Mouse (Mus musculus) kidney, adult 2 months (tissue): ENCODE data around the gene Cd80. TPM values are rescaled to one million over a fixed set of nuclear protein-coding genes. Genes with fewer than 3 reads are reported as not detected.

Experiments
- DNase-seq: peaks from one replicate; pipeline ENCODE4 v3.0.0; 2021
- H3K27ac ChIP-seq: fragments of 200-500 bp; 2 replicates; pipeline ENCODE4 v1.5.1; 2012; ENCODE audit warnings: low read depth, low read length, control low read depth, inconsistent platforms; ENCODE audit not compliant: insufficient read depth
- H3K27me3 ChIP-seq: fragments of 200-500 bp; replicated peaks from 2 replicates; pipeline ENCODE4 v1.6.1; 2012; ENCODE audit warnings: mild to moderate bottlenecking, moderate library complexity, low read length, inconsistent platforms; ENCODE audit not compliant: control insufficient read depth, insufficient read depth
- H3K36me3 ChIP-seq: fragments of 200-500 bp; 2 replicates; pipeline ENCODE4 v1.6.1; 2012; ENCODE audit warnings: mild to moderate bottlenecking, moderate library complexity, low read length, inconsistent platforms; ENCODE audit not compliant: control insufficient read depth, insufficient read depth
- H3K4me1 ChIP-seq: fragments of 200-500 bp; 2 replicates; pipeline ENCODE4 v1.6.1; 2011; ENCODE audit warnings: low read length; ENCODE audit not compliant: control insufficient read depth, insufficient read depth
- H3K4me3 ChIP-seq: fragments of 200-500 bp; 2 replicates; pipeline ENCODE4 v1.5.1; 2011; ENCODE audit warnings: mild to moderate bottlenecking, low read depth, low read length, control low read depth; ENCODE audit not compliant: insufficient read depth
- CTCF ChIP-seq: fragments of 200-500 bp; conservative IDR thresholded peaks from 2 replicates; pipeline ENCODE4 v1.5.1; 2011; ENCODE audit warnings: low read depth, mild to moderate bottlenecking, control low read depth, low read length, moderate library complexity, mixed read lengths; ENCODE audit not compliant: insufficient read depth, insufficient read length
- POLR2A ChIP-seq: fragments of 200-500 bp; IDR thresholded peaks from one replicate; pipeline ENCODE4 v1.6.1; 2011; ENCODE audit warnings: low read depth, low read length, control low read depth
- WGBS: fragments of 180-500 bp; shearing (Covaris S2); methylation state at CpG from one replicate; pipeline ENCODE4 v1.1.7; 2018; 5-methylcytosine and 5-hydroxymethylcytosine counted together
- polyA plus RNA-seq: library from polyadenylated mRNA; depleted of rRNA; stranded (reverse); fragments of >200 nt; gene quantifications from 2 replicates; pipeline ENCODE4 v1.2.3, GENCODE M21; 2012

Cd80 gene
- polyA plus RNA-seq, 1 experiment: 0.23 TPM

- no peak for DNase-seq
- Histone ChIP-seq H3K36me3 (no peaks in the 10 kb centered on the region), H3K27me3 (no peaks in the 10 kb centered on the region), H3K4me3 (no peak overlapping the region), H3K4me1 (no peaks in the 10 kb centered on the region), H3K27ac (no peak overlapping the region)
- WGBS: 93% methylated on average over 7 of the region's 7 CpGs
- TF ChIP-seq CTCF (no peak), POLR2A (no peak)
These were observed 4.7 kb upstream of the Cd80 start for GRCm38 (mm10) chr16:38450707-38451106.

GRCm38 (mm10) chr16:38451421-38452205, 3.7 kb upstream of the Cd80 start:
- no peaks in the 10 kb centered on the region for H3K4me1 ChIP-seq
- peak; percentile 14 for DNase-seq
- no peaks in the 10 kb centered on the region for H3K27me3 ChIP-seq
- H3K36me3 ChIP-seq: no peaks in the 10 kb centered on the region
- TF ChIP-seq CTCF (no peak), POLR2A (no peak)
- H3K27ac ChIP-seq: peak overlapping the region; percentile 79
- WGBS: 44% methylated on average over 12 of the region's 12 CpGs
- H3K4me3 ChIP-seq: peak overlapping the region; percentile 84

GRCm38 (mm10) chr16:38452442-38453202, 2.7 kb upstream of the Cd80 start, which contains the start of gene Adprh:
Gene Adprh, minus strand, starts transcription at chr16:38452703.
- Histone ChIP-seq H3K27ac (peak within 1 kb of the TSS; percentile 96), H3K4me3 (peak within 1 kb of the TSS; percentile 84), H3K36me3 (no peaks in the 10 kb centered on the region), H3K4me1 (no peaks in the 10 kb centered on the region), H3K27me3 (no peaks in the 10 kb centered on the region)
- TF ChIP-seq POLR2A: peak; percentile 97
- TF ChIP-seq CTCF: no peak
- WGBS: under 1% methylated on average over 55 of the region's 61 CpGs
- DNase-seq: peak; percentile 98

GRCm38 (mm10) chr16:38453203-38453553, 2.2 kb upstream of the Cd80 start:
- no peaks in the 10 kb centered on the region for H3K36me3 ChIP-seq
- peak overlapping the region; percentile 96 for H3K27ac ChIP-seq
- TF ChIP-seq CTCF: no peak
- TF ChIP-seq POLR2A: no peak
- WGBS: 25% methylated on average over 3 of the region's 3 CpGs
- H3K27me3 ChIP-seq: no peaks in the 10 kb centered on the region
- no peak for DNase-seq
- no peaks in the 10 kb centered on the region for H3K4me1 ChIP-seq
- H3K4me3 ChIP-seq: peak overlapping the region; percentile 84

- TF ChIP-seq POLR2A (no peak), CTCF (no peak)
- 94% methylated on average over 4 of the region's 4 CpGs for WGBS
- no peak for DNase-seq
- no peak overlapping the region for H3K4me3 ChIP-seq
- H3K4me1 ChIP-seq: no peaks in the 10 kb centered on the region
- H3K36me3 ChIP-seq: no peaks in the 10 kb centered on the region
- H3K27ac ChIP-seq: no peak overlapping the region
- no peaks in the 10 kb centered on the region for H3K27me3 ChIP-seq
These were observed 1.4 kb upstream of the Cd80 start for GRCm38 (mm10) chr16:38453952-38454351.

GRCm38 (mm10) chr16:38454533-38455254, 667 bp upstream of the Cd80 start:
- Histone ChIP-seq H3K4me1 (no peaks in the 10 kb centered on the region), H3K4me3 (no peak overlapping the region), H3K36me3 (no peaks in the 10 kb centered on the region), H3K27me3 (no peaks in the 10 kb centered on the region), H3K27ac (no peak overlapping the region)
- 75% methylated on average over 11 of the region's 11 CpGs for WGBS
- TF ChIP-seq CTCF (no peak), POLR2A (no peak)
- DNase-seq: no peak
